Mouse (Mus musculus): ENCODE measurements at regions not wholly inside any gene's neighbourhood (a gene's known extent, or its start where the extent isn't known, plus 50 kb on each side); places are given as distances from the start of the nearest gene placed in this dataset.

DNA sequence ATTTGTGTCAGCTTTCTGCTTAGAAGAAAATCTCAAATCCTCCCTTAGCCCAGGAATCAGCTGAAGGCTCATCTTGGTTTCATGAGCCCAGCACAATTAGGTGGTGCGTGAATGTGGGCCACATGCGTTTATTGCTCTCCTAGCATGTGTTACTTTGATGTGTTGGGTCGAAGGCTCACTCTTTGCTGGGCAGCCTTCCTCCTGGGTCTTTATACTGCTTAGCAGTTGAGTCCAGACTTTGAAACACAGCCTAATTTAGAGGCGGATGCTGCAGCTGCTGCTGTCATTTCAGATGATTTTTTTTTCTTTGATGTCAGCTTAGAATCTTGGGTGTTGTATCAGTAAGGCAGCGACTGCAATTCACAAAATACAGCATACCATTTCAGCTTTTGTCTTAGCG lies 315.2 kb upstream of the Zic1 start:
- no peak overlapping the region for H3K4me2 ChIP-seq (ENCODE audit: low read depth, low read length, poor library complexity, severe bottlenecking)
- DNase-seq (ENCODE audit: low spot score) (peak; percentile 60), ATAC-seq (ENCODE audit: low FRiP score) (peak; percentile 62; the same call in 1 of the 2 replicates)
- H3K4me1 ChIP-seq (ENCODE audit: insufficient read depth, low read length), result no peaks in the 10 kb centered on the region
- H3K9ac ChIP-seq (replicated peaks; ENCODE audit: low read length, poor library complexity, severe bottlenecking), result no peak overlapping the region
- H3K27ac ChIP-seq (ENCODE audit: low read depth, low read length), result no peak overlapping the region
- no peak for TF ChIP-seq CTCF (IDR thresholded peaks at IDR 0.05)
- H3K4me3 ChIP-seq (ENCODE audit: low read depth, low read length), result no peak overlapping the region
- WGBS, result 38% methylated on average over 6 of the region's 6 CpGs
- no peaks in the 10 kb centered on the region for H3K36me3 ChIP-seq (ENCODE audit: insufficient read depth, low read length)
- no peaks in the 10 kb centered on the region for H3K27me3 ChIP-seq (ENCODE audit: insufficient read depth, low read length)
- no peaks in the 10 kb centered on the region for H3K9me3 ChIP-seq (ENCODE audit: low read length)

DNA sequence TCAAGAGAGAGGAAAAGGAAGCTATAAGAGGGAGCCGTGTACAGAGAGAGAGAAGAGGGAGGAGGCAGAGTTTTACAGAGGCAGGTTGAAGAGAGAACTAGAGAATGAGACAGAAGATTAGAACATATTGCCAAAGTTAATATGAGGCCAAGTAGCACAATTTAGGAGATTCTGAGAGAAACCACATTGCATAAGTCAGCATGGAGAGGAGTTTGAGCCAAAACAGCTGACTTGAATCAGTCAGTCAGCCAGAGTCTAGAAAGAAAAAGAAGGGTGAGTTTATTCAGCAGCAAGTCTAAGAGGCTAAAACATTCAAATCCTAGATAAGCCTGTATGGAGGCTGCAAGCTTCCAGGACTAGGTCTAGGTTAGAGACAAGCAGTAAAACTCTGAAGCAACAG lies 301.1 kb upstream of the Zic1 start:
- H3K27me3 ChIP-seq (ENCODE audit: insufficient read depth, low read length), result no peaks in the 10 kb centered on the region
- H3K36me3 ChIP-seq (ENCODE audit: insufficient read depth, low read length), result no peaks in the 10 kb centered on the region
- DNase-seq (ENCODE audit: low spot score) (no peak), ATAC-seq (ENCODE audit: low FRiP score) (no peak)
- no peaks in the 10 kb centered on the region for H3K9me3 ChIP-seq (ENCODE audit: low read length)
- no peak for TF ChIP-seq CTCF (IDR thresholded peaks at IDR 0.05)
- H3K4me3 ChIP-seq (ENCODE audit: low read depth, low read length), result no peak overlapping the region
- 77% methylated on average over 1 of the region's 1 CpGs for WGBS
- H3K4me1 ChIP-seq (ENCODE audit: insufficient read depth, low read length), result no peaks in the 10 kb centered on the region
- no peak overlapping the region for H3K9ac ChIP-seq (replicated peaks; ENCODE audit: low read length, poor library complexity, severe bottlenecking)
- no peak overlapping the region for H3K27ac ChIP-seq (ENCODE audit: low read depth, low read length)
- H3K4me2 ChIP-seq (ENCODE audit: low read depth, low read length, poor library complexity, severe bottlenecking), result no peak overlapping the region

DNA sequence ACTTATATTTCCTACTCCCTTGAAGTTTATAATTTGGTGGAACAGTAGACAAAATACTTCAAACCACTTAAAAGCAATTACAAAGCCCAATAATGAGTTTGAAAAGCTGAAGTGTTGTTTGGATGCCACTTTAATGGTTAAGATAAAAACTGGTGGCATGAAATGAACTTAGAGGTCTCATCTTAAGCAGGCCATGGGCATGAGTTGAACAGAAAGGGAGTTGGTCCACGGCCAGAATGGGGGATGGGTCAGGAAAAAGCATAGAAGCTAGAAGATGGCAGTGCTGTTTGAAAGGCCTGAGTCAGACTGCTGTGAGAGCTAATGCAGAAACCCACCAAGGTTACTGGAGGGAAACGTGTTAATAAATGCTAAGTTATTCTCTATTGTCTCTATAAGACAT lies 294.5 kb upstream of the Zic1 start:
- no peak for TF ChIP-seq CTCF (IDR thresholded peaks at IDR 0.05)
- Histone ChIP-seq H3K4me3 (ENCODE audit: low read depth, low read length) (no peak overlapping the region), H3K9me3 (ENCODE audit: low read length) (no peaks in the 10 kb centered on the region), H3K27me3 (ENCODE audit: insufficient read depth, low read length) (no peaks in the 10 kb centered on the region), H3K27ac (ENCODE audit: low read depth, low read length) (no peak overlapping the region), H3K4me1 (ENCODE audit: insufficient read depth, low read length) (no peaks in the 10 kb centered on the region), H3K4me2 (ENCODE audit: low read depth, low read length, poor library complexity, severe bottlenecking) (no peak overlapping the region), H3K9ac (replicated peaks; ENCODE audit: low read length, poor library complexity, severe bottlenecking) (no peak overlapping the region), H3K36me3 (ENCODE audit: insufficient read depth, low read length) (no peaks in the 10 kb centered on the region)
- ATAC-seq (ENCODE audit: low FRiP score) (no peak), DNase-seq (ENCODE audit: low spot score) (peak; percentile 43)
- 61% methylated on average over 2 of the region's 2 CpGs for WGBS

DNA sequence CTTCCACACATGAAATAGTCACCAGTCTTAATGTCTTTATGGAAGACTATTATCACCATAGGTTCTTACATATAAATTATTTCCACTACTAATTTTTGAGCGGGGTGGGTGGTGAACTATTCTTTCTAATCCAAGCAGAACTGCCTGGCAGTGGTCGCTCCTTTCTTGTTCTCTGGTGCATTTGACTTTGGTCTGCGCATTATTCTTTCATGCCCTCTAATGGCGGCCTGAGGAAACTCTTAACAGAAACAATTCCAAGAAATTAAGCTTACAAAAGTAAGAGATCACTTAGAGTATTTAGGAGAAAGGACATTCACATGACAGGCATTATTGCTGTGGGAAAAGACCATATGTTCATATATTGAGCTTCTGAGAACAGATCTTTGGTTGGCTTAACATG lies 288.5 kb upstream of the Zic1 start:
- Histone ChIP-seq H3K4me3 (ENCODE audit: low read depth, low read length) (no peak overlapping the region), H3K36me3 (ENCODE audit: insufficient read depth, low read length) (no peaks in the 10 kb centered on the region), H3K27ac (ENCODE audit: low read depth, low read length) (no peak overlapping the region), H3K9me3 (ENCODE audit: low read length) (no peaks in the 10 kb centered on the region), H3K27me3 (ENCODE audit: insufficient read depth, low read length) (no peaks in the 10 kb centered on the region), H3K4me2 (ENCODE audit: low read depth, low read length, poor library complexity, severe bottlenecking) (no peak overlapping the region), H3K4me1 (ENCODE audit: insufficient read depth, low read length) (no peaks in the 10 kb centered on the region), H3K9ac (replicated peaks; ENCODE audit: low read length, poor library complexity, severe bottlenecking) (no peak overlapping the region)
- WGBS, result 37% methylated on average over 4 of the region's 4 CpGs
- ATAC-seq (ENCODE audit: low FRiP score), result no peak
- peak; percentile 67 for TF ChIP-seq CTCF (IDR thresholded peaks at IDR 0.05)
- peak; percentile 73 for DNase-seq (ENCODE audit: low spot score)

DNA sequence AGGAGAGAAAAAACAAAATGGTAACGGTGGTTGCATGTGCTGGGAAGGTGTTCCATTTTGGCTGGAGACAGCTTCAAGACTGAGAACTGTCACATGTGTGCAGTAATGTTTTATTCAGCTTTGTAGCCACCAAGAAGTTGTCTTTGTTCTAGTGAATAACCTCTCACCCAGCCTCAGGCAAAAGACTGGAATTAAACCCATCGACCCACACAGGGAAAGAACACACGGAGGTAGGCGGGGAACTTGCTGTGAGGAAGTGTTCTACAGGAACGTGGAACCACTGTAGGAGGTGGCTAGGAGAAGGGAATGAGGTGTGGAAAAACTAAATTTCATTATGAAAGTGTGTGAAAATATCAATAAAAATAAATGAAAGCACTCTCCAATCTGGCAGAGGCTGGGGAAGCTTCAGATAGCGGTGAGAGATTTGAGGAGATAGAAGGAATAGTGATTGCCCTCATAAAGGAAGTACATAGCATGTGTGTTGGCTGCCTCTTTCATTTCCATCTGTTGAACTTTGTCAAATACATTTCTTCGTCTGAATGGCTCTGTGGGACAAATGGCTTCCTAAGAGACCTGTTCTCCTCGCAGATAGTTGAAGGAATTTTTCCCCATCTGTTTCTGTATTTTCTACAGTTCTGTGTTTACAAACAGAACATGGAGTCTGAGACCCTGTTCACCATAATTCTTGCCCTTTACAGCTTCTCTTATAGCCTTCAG lies 286.9 kb upstream of the Zic1 start:
- no peak overlapping the region for H3K4me3 ChIP-seq (ENCODE audit: low read depth, low read length)
- H3K27me3 ChIP-seq (ENCODE audit: insufficient read depth, low read length), result no peaks in the 10 kb centered on the region
- no peaks in the 10 kb centered on the region for H3K36me3 ChIP-seq (ENCODE audit: insufficient read depth, low read length)
- H3K4me2 ChIP-seq (ENCODE audit: low read depth, low read length, poor library complexity, severe bottlenecking), result no peak overlapping the region
- DNase-seq (ENCODE audit: low spot score) (peak; percentile 55), ATAC-seq (ENCODE audit: low FRiP score) (no peak)
- no peak overlapping the region for H3K9ac ChIP-seq (replicated peaks; ENCODE audit: low read length, poor library complexity, severe bottlenecking)
- WGBS, result 68% methylated on average over 8 of the region's 8 CpGs
- no peaks in the 10 kb centered on the region for H3K4me1 ChIP-seq (ENCODE audit: insufficient read depth, low read length)
- no peak overlapping the region for H3K27ac ChIP-seq (ENCODE audit: low read depth, low read length)
- no peak for TF ChIP-seq CTCF (IDR thresholded peaks at IDR 0.05)
- no peaks in the 10 kb centered on the region for H3K9me3 ChIP-seq (ENCODE audit: low read length)

DNA sequence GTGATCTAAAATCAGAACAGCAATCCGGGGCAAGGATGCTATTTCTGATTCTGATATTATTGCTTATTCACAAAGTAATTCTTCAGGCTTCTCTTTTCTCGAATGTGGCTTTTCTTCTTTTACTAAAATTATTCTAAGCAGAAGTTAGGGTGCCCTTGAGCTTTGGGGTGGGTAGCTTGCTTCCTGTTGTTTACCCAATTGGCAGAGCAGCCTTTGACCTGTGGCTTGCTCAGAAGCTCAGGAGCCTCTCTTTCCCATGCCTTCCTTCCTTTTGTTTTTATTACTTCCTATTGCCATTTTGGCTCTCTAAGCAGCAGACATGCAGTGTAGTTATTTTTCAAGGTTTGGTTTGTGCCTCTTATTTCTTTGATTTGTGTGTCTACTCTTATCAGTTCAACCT lies 244.8 kb upstream of the Zic1 start:
- ATAC-seq (ENCODE audit: low FRiP score) (no peak), DNase-seq (ENCODE audit: low spot score) (no peak)
- H3K9ac ChIP-seq (replicated peaks; ENCODE audit: low read length, poor library complexity, severe bottlenecking), result no peak overlapping the region
- H3K9me3 ChIP-seq (ENCODE audit: low read length), result no peaks in the 10 kb centered on the region
- H3K27me3 ChIP-seq (ENCODE audit: insufficient read depth, low read length), result no peaks in the 10 kb centered on the region
- no peak overlapping the region for H3K4me2 ChIP-seq (ENCODE audit: low read depth, low read length, poor library complexity, severe bottlenecking)
- H3K27ac ChIP-seq (ENCODE audit: low read depth, low read length), result no peak overlapping the region
- H3K36me3 ChIP-seq (ENCODE audit: insufficient read depth, low read length), result no peaks in the 10 kb centered on the region
- no peak overlapping the region for H3K4me3 ChIP-seq (ENCODE audit: low read depth, low read length)
- no peak for TF ChIP-seq CTCF (IDR thresholded peaks at IDR 0.05)
- no peaks in the 10 kb centered on the region for H3K4me1 ChIP-seq (ENCODE audit: insufficient read depth, low read length)
- WGBS, result 83% methylated on average over 2 of the region's 2 CpGs

All from midbrain, postnatal 0 days (tissue).